Mouse (Mus musculus): ENCODE results near the gene 2410137M14Rik. TPM values are rescaled to one million over a fixed set of nuclear protein-coding genes. Genes with fewer than 3 reads are reported as not detected.

The 2410137M14Rik gene
- polyA plus RNA-seq, 1 experiment from 2014 or later, result 0.57 TPM

- Histone ChIP-seq H3K27me3 (no peaks in the 10 kb centered on the region), H3K4me1 (replicated peaks) (peaks cover 18% of the 10 kb centered on the region), H3K9ac (replicated peaks) (peak overlapping the region; percentile 70), H3K27ac (peak overlapping the region; percentile 35; the same call in 1 of the 2 replicates), H3K4me3 (replicated peaks) (peak overlapping the region; percentile 68), H3K36me3 (peaks cover 11% of the 10 kb centered on the region), H3K4me2 (replicated peaks) (peak overlapping the region; percentile 84), H3K9me3 (no peaks in the 10 kb centered on the region)
- WGBS, result 11% methylated on average over 12 of the region's 12 CpGs
- ATAC-seq, result peak; percentile 25
These were observed 22.2 kb downstream of the 2410137M14Rik start for GRCm38 (mm10) chr17:36958884-36959283.

DNA sequence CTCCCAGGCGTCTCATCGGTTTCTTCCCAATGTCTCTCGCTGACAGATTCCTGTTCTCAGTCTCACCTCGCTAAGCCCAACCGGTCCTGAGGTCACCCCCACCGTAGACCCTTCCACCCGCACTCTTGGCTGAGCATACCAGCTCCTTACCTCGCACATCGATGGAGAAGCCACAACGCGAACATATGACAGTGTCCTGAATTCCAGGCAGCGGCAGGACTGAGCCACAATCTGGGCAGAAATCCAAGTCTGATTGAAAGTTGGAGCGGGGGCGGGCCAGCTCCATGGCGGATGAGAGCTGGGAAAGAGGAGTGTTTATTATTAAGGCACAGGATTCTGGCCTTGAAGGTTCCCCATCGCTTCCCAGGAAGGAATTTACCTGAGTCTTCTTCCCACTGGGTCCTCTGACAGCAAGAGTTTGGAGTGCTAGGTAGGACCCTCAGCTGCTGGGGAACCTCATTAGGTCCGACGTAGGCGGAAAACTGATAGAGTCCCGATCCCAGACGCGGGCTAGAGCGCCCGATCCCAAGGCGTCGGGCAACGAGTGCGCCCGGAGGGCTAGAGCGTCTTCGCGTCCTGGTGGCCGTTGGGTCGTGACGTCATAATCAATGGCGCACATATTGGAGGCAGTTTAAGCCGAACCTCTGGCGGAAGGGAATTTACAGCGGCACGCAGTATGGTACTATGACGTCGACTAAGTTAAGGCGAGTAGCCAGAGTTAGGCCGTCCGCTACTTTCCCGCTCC lies 22.9 kb downstream of the 2410137M14Rik start, which contains the start of the genes Znrd1 and Znrd1as:
Gene Znrd1, minus strand, starts transcription at position 561 of the 745 bp plus-strand sequence.
Gene Znrd1as, plus strand, starts transcription at position 594 of the 745 bp plus-strand sequence.
- ATAC-seq, result peak; percentile 98
- peak within 1 kb of the TSS; percentile 84 for H3K4me2 ChIP-seq (replicated peaks)
- under 1% methylated on average over 46 of the region's 46 CpGs for WGBS
- H3K4me3 ChIP-seq (replicated peaks), result peak within 1 kb of the TSS; percentile 68
- no peaks in the 10 kb centered on the region for H3K27me3 ChIP-seq
- H3K9ac ChIP-seq (replicated peaks), result peak within 1 kb of the TSS; percentile 84
- H3K27ac ChIP-seq, result peak within 1 kb of the TSS; percentile 70
- peaks cover 18% of the 10 kb centered on the region for H3K4me1 ChIP-seq (replicated peaks)
- H3K9me3 ChIP-seq, result no peaks in the 10 kb centered on the region
- peaks cover 15% of the 10 kb centered on the region for H3K36me3 ChIP-seq

DNA sequence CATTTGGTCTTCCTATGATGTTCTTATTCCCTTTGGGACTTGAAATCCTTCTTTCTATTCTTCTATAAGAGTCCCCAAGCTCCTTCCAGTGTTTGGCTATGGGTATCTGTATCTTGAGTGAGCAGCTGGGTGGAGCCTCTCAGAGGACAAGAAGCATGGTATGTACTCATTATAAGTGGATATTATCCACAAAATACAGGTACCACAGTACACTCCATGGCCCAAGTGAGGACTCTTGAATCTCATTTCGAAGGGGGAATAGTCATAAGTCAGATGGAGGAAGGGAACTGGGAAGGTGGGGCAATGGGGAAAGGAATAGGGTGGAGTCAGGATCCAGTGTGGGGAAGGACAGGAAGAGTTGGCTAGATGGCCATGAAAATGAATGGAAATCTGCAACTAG lies 28.0 kb downstream of the 2410137M14Rik start:
- H3K4me3 ChIP-seq (replicated peaks), result no peak overlapping the region

GRCm38 (mm10) chr17:36952631-36953030 lies 28.4 kb downstream of the 2410137M14Rik start:
- WGBS, result 91% methylated on average over 2 of the region's 2 CpGs
- Histone ChIP-seq H3K4me3 (replicated peaks) (no peak overlapping the region), H3K9ac (replicated peaks) (no peak overlapping the region), H3K27ac (no peak overlapping the region), H3K27me3 (no peaks in the 10 kb centered on the region), H3K4me1 (replicated peaks) (peaks cover 29% of the 10 kb centered on the region), H3K36me3 (peaks cover 34% of the 10 kb centered on the region), H3K9me3 (no peaks in the 10 kb centered on the region), H3K4me2 (replicated peaks) (no peak overlapping the region)
- ATAC-seq, result no peak

More for the DNA sequence above, 28.0 kb downstream of the 2410137M14Rik start:
- Histone ChIP-seq H3K36me3 (peaks cover 34% of the 10 kb centered on the region), H3K9me3 (no peaks in the 10 kb centered on the region), H3K4me1 (replicated peaks) (peaks cover 28% of the 10 kb centered on the region), H3K27ac (no peak overlapping the region), H3K9ac (replicated peaks) (no peak overlapping the region), H3K27me3 (no peaks in the 10 kb centered on the region), H3K4me2 (replicated peaks) (no peak overlapping the region)
- 87% methylated on average over 1 of the region's 1 CpGs for WGBS
- no peak for ATAC-seq

DNA sequence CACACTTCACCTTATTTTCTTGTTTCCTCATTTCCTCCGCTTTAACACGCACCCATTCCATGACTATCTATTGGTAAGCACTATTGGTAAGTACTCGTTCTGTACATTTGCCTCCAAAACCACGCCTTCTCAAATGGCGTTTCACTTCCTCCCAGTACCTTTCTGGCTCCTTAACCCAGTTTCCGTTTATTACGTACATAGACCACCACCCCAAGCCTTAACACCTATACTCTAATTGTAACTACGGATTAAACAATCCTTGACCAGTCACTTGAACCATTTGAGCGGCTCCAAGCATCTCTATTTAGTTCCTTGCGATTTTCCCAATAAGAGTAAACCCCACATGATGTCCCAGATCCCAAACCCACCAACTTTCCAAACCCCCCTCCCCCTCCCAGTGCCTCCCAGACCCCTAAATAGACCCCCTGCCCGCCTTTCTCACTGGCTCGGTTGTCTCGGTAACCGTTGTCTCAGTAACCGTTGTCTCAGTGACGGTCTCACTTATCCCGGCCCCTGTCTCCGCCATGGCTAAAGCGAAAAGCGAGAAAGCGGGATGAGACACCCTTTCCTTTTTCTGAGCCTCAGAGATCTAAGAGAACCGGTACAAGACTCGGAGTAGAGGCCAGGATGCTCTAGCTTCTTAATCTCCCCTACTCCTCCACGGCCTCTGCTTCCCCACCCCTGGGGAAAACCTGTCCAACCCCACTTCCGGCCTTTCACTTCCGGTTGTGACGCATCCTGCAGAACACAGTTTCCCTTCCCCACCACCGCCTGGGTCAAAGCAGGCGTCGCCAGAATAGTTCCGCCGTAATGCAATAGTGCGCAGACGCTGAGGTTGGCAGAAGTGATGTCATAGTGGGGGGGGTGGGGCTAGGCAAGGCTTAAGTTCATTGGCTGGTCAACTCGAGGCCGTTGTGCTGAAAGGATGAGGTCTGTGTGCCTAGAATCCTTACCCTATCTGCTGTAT lies 29.8 kb downstream of the 2410137M14Rik start, which contains the start of gene Ppp1r11:
Gene Ppp1r11, minus strand, starts transcription at position 761 of the 967 bp plus-strand sequence.
- peak; percentile 96 for ATAC-seq
- Histone ChIP-seq H3K36me3 (peaks cover 30% of the 10 kb centered on the region), H3K9ac (replicated peaks) (peak within 1 kb of the TSS; percentile 72), H3K4me3 (replicated peaks) (peak within 1 kb of the TSS; percentile 68), H3K27ac (peak within 1 kb of the TSS; percentile 85), H3K4me1 (replicated peaks) (peaks cover 31% of the 10 kb centered on the region), H3K4me2 (replicated peaks) (peak within 1 kb of the TSS; percentile 85), H3K27me3 (0 out of 2 replicates have a peak, but pooled peaks cover 2% of the 10 kb centered on the region), H3K9me3 (no peaks in the 10 kb centered on the region)
- WGBS, result 2% methylated on average over 36 of the region's 36 CpGs

DNA sequence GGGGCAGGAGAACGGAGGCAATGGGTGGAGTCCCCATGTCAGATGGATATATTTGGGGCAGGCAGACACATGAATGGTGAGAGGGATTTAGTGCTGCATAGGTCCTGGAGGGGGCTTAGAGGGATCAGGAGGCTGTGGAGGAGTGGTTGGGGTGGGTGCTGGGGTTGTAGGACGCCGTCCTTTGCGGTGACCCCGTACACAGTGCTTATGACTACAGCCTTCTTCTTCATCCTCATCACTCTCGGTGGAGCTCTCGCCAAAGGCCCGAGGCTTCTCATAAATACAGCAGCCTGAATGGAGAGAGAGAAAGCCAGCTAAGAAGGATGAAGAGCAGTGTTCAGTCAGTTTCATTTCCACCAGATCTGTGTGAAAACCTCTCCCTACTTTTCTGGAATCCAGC lies 31.8 kb downstream of the 2410137M14Rik start:
- peaks cover 25% of the 10 kb centered on the region for H3K36me3 ChIP-seq
- no peak for ATAC-seq
- WGBS, result 95% methylated on average over 8 of the region's 8 CpGs

DNA sequence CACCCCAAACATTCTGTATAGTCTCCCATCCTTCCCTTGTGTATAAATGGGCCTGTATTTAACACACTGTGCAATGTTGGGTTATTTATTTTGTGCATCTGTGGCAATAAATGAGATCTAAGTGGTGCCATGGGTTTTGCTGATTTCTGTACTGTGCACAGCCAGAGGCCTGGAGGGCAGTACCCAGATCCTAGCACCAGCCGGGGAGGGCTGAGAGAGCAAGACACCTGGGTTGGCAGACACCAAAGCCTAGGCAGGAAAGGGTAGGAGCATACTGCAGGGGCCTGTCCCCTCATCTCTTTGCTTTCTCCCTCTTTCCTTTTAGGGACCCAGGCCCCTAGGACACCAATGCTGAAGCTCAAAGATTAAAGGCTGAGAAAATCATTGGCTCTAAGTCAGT lies 32.8 kb downstream of the 2410137M14Rik start:
- H3K36me3 ChIP-seq, result peaks cover 20% of the 10 kb centered on the region
- H3K27ac ChIP-seq, result no peak overlapping the region
- no peaks in the 10 kb centered on the region for H3K9me3 ChIP-seq
- no peak overlapping the region for H3K4me2 ChIP-seq (replicated peaks)
- peaks cover 39% of the 10 kb centered on the region for H3K4me1 ChIP-seq (replicated peaks)
- 81% methylated on average over 1 of the region's 1 CpGs for WGBS
- peaks cover 32% of the 10 kb centered on the region for H3K27me3 ChIP-seq
- no peak for ATAC-seq
- no peak overlapping the region for H3K9ac ChIP-seq (replicated peaks)
- H3K4me3 ChIP-seq (replicated peaks), result no peak overlapping the region

More for the DNA sequence above, 31.8 kb downstream of the 2410137M14Rik start:
- Histone ChIP-seq H3K9ac (replicated peaks) (no peak overlapping the region), H3K9me3 (no peaks in the 10 kb centered on the region), H3K27ac (no peak overlapping the region), H3K4me3 (replicated peaks) (no peak overlapping the region), H3K4me2 (replicated peaks) (no peak overlapping the region), H3K27me3 (peaks cover 22% of the 10 kb centered on the region), H3K4me1 (replicated peaks) (peaks cover 34% of the 10 kb centered on the region)

DNA sequence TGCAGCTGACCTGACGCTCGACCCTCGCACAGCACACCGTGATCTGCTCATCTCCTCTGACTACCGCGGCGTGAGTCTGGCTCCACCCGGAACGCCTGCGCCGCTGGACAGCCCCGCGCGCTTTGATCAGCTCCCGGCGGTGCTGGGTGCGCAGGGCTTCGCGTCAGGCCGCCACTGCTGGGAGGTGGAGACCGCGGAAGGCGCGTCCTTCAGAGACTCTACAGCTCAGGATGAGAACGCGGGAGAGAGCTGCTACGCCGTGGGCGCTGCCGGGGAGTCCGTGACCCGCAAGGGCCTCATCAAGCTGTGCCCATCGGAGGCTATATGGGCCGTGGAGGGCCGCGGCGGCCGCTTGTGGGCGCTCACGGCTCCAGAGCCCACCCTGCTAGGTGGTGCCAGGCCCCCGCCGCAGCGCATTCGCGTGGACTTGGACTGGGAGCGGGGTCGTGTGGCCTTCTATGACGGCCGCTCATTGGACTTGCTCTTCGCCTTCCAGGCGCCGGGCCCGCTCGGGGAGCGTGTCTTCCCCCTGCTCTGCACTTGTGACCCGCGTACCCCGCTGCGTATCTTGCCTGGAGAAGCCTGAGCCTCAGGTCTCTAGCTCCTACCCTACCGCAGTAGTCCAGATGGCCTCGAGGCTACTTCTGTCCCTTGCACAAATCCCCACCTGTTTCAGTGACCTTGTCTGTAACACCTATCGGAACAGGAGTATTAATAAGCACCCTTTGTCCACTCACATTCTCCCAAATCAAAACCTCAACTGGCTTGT lies 33.8 kb downstream of the 2410137M14Rik start:
- Histone ChIP-seq H3K4me1 (replicated peaks) (peaks cover 47% of the 10 kb centered on the region), H3K36me3 (peaks cover 18% of the 10 kb centered on the region), H3K27ac (peak overlapping the region; percentile 77), H3K27me3 (peaks cover 42% of the 10 kb centered on the region), H3K4me2 (replicated peaks) (peak overlapping the region; percentile 91), H3K4me3 (replicated peaks) (peak overlapping the region; percentile 59), H3K9ac (replicated peaks) (peak overlapping the region; percentile 81), H3K9me3 (no peaks in the 10 kb centered on the region)
- under 1% methylated on average over 62 of the region's 62 CpGs for WGBS
- ATAC-seq, result peak; percentile 65

GRCm38 (mm10) chr17:36944121-36944775 lies 36.8 kb downstream of the 2410137M14Rik start:
- peaks cover 11% of the 10 kb centered on the region for H3K36me3 ChIP-seq
- H3K9me3 ChIP-seq, result no peaks in the 10 kb centered on the region
- WGBS, result 27% methylated on average over 9 of the region's 9 CpGs
- ATAC-seq, result no peak
- peaks cover 58% of the 10 kb centered on the region for H3K27me3 ChIP-seq
- H3K27ac ChIP-seq, result no peak overlapping the region
- H3K4me2 ChIP-seq (replicated peaks), result no peak overlapping the region
- H3K4me3 ChIP-seq (replicated peaks), result no peak overlapping the region
- H3K9ac ChIP-seq (replicated peaks), result no peak overlapping the region
- H3K4me1 ChIP-seq (replicated peaks), result peaks cover 30% of the 10 kb centered on the region

- WGBS, result 24% methylated on average over 5 of the region's 5 CpGs
- Histone ChIP-seq H3K36me3 (peaks cover 5% of the 10 kb centered on the region; the same call in 1 of the 2 replicates), H3K27ac (no peak overlapping the region), H3K9ac (replicated peaks) (no peak overlapping the region), H3K27me3 (peaks cover 58% of the 10 kb centered on the region), H3K4me3 (replicated peaks) (no peak overlapping the region), H3K4me2 (replicated peaks) (peak overlapping the region; percentile 63; the same call in 1 of the 2 replicates), H3K9me3 (no peaks in the 10 kb centered on the region), H3K4me1 (replicated peaks) (peaks cover 30% of the 10 kb centered on the region)
- ATAC-seq, result no peak
These were observed 37.3 kb downstream of the 2410137M14Rik start for GRCm38 (mm10) chr17:36943691-36944090.

Data from midbrain, embryonic 13.5 days (tissue).